Mouse (Mus musculus) right cerebral cortex, postnatal 14 days (tissue): ENCODE data around the gene Lgi1.

Experiments used
- DNase-seq: peaks from one replicate; pipeline ENCODE4 v3.0.0; 2022

The Lgi1 gene

DNA sequence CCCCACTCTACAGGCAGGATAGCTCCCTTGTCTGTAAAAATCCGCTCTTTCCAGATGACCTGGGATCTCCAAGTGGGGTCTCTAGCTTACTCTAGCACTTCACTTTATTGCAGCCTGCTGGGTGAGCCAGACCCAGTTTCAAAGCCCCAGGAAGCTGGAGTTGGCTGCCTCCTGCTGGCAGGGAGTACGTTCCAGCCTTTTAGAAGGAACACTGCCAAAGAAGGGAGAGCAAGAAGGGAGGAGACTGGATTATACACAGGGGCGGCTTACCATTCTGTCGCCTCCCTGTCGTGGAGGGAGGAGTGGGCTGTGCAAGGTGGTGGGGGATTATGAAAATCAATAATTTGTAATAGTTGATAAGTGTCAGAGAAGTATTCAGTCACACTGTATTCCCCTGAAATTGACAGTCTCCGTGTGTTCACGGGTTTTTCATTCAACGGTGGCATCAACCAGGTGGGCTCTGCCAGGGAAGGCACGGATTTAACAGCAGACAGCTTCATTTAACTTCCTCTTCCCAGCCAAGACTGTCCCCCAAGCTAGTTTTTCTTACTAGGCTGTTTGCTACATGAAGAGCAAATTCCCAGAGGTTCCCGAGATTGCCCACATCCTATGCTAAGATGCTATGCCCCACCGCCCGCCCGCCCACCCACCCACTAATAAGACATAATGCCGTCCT is 369 bp upstream of the Lgi1 start:
- peak; percentile 71 for DNase-seq

DNA sequence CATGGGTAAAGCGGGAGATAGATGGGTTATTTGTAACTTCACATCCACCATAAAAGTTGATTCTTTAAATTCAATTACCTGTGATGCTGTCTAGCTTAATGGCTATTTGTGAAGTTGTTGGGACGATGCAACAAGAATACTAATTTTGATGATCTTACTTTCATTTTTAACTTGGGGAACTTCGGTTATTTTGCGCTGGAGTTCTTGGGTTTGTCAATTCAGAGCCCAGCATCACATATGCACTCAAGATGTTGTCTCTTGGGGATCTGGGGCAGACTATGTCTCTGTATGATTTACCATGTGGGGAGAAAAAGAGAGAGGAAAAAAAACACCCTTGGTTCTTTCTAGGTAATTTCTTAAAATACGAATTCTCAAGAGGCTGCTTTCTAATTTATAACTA is 1.4 kb downstream of the Lgi1 start:
- DNase-seq: no peak

DNA sequence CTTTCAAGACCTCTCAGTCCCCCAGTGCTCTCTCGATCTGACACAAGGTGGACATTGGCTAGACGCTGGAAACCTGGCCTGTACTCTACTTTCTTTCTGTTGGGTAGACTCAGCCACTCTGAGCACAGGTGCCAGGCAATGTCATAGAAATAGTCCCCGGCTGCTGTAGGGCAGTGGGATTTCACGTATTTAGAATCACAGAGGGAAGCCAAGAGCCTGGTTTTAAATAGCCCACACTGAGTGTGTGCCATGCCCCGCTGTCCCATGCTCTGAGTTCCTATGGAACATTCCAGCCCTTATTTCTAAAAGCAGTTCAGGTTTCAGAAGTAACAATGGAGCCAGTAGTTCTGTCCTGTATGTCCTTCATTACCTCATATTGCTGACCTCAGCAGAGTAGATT is 3.1 kb downstream of the Lgi1 start:
- DNase-seq: no peak

DNA sequence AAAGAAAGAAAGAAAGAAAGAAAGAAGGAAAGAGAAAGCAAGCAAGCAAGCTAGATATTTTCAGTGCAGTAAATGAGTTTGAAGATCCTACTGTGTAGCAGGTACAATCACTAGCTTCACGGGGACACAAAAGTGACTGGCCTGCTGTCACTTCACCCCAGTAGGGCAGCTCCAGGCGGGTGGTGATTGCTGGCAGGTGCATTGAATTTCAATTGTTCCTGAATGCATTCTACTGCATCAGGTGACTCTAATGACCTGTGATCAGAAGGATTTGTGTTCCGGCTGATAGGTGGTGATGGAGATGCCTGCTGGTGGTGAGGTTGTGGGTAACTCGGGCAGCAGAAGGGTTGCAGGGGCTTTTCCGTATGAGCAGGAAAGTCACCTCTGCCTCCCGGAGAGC is 6.7 kb downstream of the Lgi1 start:
- DNase-seq: no peak

DNA sequence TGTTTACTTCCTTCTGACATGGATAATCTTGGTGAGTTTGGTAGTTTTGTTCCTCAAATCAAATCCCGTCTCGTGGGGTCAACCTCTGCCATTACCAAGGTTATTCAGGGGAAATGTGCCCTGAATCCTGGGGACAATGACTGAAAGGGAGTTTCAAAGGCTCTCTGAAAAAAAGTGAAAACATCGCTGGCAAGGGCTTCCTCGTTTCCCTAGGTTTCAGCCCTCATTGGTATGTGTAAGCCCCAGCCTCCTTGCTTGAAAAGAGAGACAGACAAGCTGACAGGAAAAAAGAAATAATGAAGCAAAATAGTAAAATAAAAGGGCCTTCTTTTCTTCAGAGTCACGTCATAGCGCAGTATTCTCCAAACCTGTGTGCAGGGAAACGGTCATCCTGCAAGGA is 9.5 kb downstream of the Lgi1 start:
- DNase-seq: no peak

DNA sequence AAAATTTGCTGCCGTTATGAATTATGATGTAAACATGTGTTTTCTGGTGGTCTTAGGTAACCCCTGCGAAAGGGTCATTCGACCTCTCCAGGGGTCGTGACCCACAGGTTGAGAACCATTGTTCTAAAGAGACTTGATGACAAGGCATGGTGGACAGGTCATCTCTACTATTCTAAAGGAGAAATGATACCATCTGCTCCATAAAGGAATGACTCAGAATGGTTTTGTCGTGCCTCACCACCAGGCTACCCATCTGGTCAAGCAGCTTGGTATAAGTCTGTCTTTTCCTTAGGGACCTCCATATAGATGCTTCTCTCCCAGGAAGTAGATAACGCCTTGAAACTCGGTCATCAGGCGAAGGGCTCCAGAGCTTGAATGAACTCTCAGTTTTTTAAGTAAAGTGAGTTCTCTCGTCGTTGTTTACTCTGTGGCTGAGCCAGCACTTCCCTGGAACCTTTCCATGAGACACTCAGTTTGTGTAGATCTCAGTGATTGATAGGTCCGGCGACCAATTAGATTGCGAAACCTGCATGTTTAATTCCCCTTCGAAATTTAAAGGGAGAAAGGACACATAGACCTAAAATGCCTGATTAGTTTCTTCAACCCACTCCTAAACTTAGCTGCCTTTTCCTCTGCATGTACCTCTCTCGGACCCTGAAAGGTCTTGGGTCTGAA is 10.5 kb downstream of the Lgi1 start:
- DNase-seq: peak; percentile 29

DNA sequence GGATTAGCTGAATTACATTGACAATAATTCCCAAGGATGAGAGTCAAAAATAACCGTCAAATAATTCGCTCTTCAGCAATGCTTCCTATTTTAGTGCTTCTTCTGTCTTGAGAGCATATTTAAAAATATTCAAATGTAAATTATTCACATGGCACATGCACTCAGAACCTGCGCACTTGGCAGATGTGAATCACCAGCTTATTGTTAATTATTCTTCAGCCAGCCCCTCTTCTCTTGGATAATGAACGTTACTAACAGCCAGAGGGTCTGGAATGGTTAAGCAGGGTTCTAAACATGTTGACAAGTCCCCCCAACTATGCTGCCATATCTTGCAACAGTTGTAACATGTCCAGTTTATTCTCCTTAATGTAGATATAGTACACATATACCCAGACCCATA is 11.9 kb downstream of the Lgi1 start:
- DNase-seq: no peak

DNA sequence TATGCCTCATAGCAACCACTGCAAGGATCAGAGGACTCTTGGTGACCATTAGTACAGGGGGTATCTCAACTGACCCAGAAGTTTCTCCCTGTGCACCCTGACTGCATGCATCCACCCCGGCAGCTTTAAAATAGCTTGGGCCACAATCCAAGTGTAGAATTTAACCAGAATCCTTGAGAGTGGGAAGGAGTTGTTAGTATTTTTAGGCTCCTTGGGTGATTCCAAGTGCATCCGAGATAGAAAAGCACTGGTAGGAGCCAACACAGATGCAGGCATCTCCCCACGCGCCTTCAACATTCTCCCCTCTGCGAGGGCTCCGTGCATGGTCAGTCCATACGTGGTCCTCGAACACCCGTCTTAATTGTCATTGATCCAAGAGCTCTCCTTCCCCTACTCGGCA is 15.9 kb downstream of the Lgi1 start:
- no peak for DNase-seq

DNA sequence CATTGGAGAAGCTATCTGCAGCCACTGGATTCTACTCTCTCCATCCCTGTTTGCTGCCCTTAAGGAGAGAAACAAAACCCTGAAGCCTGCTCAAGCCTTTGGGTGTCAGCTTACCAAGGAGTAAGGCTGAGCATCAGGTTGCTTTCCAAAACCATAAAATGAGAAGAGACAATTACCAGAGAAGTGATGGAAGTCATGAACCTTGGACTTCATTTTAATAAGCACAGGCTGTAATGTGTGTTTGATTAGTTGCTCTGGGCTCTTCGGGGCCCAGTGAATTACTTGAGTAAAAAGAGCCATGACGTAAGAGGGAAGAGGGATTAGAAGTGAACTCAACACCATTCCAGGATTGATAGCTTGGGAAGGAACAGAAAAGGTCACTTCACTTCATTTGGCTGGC is 18.1 kb downstream of the Lgi1 start:
- DNase-seq: no peak

DNA sequence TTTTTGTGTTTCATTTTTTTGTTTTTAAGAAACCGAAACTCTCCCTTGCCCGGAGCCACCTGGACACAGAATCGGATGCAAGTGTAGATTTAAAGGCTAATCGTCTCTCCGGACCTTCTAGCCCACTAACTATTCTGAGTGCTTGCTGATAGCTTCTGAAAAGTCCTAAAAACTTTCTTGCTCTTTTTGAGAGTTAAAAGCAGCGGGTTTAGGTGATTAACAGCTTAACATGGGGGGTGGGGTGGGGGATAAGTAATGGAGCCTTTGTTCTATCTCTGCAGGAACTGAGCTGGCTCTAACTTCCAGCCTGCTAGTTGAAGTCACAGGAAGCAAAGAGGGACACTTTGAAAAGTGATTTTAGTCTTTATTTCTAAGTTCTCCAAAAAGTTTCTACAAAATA is 24.2 kb downstream of the Lgi1 start:
- no peak for DNase-seq

DNA sequence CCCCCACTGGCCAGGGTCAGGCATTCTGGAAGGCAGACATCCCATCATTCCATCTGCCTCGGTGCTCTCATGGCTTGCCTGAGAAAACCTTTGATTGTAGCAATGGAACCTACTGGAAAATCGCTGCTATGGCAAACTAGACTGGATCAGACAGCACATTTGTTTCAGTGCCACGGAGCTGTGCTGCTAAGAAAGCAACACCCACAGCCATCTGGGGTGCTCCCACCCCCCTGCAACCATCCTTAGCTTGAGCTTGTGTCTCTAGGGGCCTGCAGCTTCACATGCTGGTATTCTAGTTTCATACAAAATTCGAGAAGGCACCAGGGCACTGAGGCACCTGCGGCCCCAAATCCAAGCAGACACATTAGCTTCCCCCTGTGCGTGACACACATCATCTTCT is 27.1 kb downstream of the Lgi1 start:
- peak; percentile 34 for DNase-seq

DNA sequence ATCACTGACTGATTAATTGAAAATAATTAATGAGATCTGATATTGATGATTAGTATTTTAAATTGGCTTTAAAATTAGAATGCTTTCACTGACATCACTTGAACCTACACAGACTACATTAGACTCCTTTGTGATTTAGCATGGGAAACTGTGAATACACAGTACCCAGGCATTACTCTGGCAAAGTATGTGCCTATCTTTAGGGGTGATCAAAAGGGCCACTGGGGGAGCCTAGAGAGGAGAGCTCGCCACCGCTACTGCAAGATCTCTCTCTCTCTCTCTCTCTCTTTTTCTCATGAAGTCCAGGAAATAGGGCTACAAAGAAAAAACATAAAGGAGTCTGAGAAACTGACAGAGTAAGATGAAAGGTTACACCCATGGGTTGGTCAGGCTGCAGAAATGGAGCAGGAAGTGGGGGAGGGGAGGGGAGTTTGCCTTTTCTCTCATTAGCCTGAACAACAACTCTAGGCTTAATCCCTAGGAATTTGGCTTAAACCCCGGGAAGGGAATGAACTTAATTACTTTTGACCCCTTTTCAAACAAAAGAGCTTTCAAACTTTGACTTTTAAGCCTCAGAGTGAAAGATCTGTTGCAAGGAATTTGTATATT is 33.8 kb downstream of the Lgi1 start:
- no peak for DNase-seq

DNA sequence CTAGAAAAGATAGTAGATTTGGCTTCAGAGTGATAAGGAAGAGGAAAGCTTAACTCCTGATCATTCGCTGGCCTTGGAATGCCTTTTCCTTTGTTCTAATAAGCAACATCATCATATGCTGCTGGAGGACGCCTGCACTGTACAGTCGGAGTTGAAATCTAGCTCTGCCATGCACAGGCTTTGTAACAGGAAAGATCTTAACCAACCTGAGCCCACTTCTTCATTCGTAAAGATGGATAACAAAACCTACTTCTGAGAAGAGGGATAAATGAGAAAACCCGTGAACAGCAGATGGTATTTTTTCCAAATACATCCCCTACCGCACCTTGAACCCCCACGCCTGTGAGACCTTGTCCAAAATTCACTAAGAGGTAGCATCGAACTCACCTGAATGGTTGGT is 43.8 kb downstream of the Lgi1 start:
- no peak for DNase-seq

DNA sequence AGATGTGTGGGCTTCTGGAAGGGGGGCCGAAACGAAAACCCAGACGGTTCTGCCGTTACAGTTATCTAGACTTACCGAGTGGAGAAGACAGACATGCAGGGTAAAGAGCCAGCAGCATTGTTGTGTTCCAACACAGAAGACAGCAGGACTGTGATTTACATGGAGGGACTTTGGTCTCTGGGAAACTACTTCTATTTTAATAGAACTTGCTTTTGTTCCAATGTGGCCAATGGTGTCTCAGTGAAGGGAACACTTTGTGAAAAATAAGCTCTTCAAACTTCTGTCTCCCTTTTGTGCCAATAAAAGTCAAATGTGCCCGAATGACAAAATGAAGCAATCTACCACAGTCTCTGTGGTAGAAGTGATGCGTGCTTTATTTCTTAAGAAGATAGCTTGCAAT is 50.8 kb downstream of the Lgi1 start:
- no peak for DNase-seq

DNA sequence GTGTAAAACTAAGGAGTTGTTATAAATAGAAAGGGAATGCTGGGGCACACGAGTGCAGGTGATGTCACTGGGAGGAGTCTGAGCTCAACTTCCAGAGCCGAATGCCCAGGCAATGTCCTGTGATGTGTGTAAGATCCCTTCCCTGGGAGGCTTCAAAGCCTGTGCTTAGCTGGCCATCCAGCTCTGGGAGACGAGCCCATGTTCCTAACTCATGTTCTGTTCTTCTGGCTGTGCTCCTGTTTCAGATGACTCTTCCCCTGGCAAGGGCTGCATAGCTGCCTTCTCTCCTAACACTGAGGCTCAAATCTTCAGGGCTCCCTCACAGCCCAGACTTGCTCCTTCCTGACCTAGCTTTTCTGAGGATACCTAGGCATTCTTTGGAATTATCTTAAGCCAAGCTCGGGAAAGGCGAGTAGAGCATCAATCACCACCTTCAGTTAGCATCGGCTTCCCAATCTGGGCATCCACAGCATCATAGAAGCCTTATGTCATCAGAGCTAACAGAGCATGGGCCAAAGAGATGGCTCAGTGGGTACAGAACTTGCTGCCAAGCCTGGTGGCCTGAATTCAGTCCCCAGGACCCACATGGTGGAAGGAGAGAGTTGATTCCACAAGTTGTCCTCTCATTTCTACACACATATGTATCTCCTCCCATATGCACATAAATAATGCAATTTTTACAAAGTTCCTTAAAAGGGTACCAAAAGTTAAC is 52.4 kb downstream of the Lgi1 start:
- no peak for DNase-seq

DNA sequence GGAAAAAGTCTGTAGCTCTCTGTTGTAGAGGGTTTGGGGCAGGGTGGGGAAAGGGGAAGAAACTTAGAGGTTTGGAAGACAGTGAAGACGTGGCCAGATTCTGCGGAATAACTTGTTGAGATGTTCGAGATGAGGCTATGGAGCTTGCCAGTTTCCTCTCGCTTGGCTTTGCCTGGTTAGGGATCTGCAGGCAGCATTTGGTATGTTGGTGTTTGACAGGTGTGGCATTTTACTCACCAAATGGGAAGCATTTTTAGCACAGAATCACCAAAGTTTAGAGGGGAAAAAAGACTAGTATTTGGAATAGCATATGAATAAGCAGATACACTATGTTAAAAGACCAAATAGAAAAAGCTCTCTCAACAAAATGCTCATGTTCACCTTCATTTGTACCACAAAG is 54.0 kb downstream of the Lgi1 start:
- no peak for DNase-seq

DNA sequence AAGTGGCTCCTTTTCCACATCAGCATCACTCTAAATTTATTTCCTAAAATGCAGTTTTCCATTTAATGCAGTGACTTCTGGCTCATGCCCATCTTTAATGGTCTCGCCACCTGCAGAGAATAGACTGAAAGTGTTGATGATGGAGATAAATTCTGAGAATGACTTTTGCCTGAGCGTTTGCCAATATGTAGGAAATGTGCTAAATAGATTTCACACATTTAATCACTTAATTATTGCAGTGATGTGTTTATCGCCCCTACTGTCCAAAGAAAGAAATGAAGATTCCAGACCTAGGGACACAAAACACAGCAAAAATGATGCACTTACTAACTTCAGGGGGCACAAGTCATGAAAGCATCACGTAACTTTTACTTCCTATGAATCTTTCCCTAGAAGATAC is 54.8 kb downstream of the Lgi1 start:
- no peak for DNase-seq

DNA sequence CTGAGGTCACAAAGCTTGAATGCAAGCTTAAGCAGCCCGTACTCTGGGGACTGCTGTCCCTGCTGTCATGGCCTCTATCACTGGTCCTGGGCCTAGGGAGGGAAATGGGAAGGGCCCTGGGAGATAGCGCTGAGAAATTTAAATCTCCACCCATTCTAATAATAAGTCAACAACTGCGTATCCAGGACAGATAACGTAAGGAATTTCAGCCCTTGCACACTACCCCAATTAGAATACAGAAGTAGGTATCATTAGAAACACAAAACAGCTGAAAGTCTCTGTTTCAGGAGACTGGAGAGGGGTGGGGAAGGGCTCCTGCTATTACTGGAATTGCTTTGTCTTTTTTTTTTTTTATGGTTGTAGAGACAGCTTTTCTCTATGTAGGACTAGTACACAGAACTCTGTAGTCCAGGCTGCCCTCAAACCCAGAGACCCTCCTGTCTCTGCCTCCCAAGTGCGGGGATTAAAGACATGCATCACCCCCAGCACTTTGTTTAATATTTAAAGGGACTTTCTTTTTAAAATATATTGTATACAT is 56.4 kb downstream of the Lgi1 start:
- DNase-seq: no peak

DNA sequence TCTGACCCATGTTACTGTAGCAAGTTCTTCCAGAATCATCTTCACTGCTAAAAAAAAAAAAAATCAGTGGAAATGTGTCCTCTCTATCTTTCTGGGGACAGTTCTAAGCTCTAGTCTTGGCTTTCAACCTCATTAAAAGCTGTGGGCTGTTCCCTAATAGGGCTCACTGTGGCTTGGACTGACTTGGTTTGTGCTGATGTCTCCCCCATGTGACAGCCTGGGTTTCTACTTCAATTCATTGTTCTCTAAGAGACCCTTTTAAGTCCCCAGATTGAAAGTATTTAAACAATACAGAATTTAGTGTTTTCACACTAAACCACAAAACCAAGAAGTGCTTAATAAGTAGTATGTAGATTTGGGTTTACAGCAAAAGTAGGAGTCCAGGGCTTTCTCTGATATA is 59.4 kb downstream of the Lgi1 start:
- DNase-seq: no peak

DNA sequence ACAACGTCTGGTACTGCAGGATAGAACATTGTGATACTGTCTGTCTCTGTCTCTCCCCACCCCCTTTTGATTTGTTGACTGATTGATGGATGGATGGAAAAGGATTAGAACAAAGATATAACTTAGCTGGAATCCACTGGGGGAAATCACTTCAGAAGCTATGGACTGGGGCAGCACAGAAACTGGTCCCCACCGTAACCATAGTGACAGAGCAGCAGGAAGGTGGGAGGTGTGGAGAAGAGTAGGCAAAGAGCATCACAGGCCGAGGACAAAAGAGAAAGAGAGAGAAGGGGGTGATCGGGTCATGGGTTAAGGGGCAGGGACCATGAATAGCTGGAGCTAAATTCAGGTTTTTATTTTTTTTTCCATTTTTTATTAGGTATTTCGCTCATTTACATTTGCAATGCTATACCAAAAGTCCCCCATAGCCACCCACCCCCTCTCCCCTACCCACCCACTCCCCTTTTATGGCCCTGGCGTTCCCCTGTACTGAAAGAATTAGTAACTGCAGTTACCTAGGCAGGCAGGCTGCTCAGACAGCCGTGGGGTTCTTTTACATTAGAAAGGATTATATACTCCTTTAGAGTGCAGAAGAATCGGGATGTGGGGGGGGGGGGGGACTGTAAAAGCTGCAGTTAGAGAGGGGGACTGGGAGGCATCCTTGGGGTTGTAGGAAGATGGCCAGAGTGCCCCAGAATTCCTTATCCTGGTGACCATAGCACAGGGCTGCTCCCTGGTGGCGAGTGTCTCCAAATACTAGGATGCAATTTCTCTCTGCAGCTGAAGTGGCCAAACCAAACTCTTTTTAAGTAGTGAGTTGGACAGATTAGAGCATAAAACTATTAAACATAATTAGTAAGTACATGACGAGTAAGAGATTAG is 60.1 kb downstream of the Lgi1 start:
- peak; percentile 49 for DNase-seq

DNA sequence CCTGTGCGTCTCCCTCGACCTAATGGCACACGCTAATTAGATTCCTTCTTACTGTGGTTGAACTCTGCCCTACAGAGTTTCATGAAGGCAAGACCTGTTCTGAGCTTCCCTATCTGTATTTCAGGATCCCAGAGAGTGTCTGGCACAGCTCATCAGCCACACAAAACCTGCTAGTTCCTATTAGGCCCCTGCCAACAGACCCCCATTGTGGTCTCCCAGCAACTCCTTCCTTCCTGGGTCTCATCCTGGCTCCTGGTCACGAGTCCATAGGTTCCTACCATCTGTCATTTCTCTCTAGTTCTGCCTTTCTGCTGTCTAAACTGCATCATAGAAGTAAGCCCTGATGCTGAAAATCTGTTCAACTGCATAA is 60.7 kb downstream of the Lgi1 start:
- no peak for DNase-seq

DNA sequence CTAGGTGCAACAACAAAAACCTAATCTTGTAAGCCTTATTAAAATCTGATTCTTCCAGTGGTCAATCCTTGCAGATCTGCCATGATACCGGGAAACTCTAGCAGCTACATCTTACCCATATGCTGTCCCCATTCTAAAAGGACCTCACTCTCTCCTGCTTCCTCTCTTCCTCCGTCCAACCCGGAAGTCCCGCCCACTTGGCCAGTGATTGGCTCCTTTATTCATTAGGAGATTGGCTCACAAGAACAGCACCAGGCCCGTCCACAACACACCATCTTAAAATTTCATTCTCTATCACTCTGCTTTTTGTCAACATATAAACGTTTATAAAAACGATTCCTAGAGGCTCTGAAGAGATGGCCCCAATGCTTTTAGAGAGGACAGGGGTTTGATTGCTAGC is 61.5 kb downstream of the Lgi1 start:
- no peak for DNase-seq

DNA sequence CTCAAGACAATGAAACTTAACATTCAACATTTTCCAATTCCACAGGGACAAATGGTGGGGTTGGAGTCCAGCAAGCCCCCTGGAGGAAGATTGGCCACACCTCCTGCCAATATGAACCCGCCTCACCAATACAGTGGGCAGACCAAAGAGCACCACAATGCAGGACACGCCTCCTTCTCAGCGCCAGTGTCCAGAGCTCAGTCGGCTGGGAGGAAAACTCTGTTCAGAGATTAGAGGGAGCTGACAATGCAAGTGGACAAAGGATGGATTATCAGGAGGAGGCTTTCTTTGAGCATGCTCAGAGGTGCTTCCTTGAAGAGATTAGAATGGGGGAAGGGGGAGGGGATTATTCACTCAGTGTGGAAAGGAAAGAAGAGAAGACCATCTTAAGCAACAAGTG is 62.7 kb downstream of the Lgi1 start:
- DNase-seq: no peak
